Mouse (Mus musculus): ENCODE measurements around the gene Emp3.

GRCm38 (mm10) chr7:45901562-45901961 is 19.6 kb downstream of the Emp3 start:
- no peak for TF ChIP-seq POLR2A (IDR thresholded peaks at IDR 0.05; ENCODE audit: low read depth, low read length)
- TF ChIP-seq CTCF (conservative IDR thresholded peaks at IDR 0.05; ENCODE audit: insufficient read depth, insufficient read length, low read depth, low read length) = no peak

Measured in kidney, adult 2 months (tissue).